Mouse (Mus musculus) limb, embryonic 13.5 days (tissue): Measurements from ENCODE around the gene Npepps. TPM values are rescaled to one million over a fixed set of nuclear protein-coding genes. Genes with fewer than 3 reads are reported as not detected.
"Not testable (repeated sequence)": the region's sequence is repeated elsewhere in the genome, so short reads cannot be mapped to it uniquely, and the experiment has no call there.

Experiments
- ATAC-seq: fragments of 200-750 bp; cut with Nextera tagmentation; 2 replicates; pipeline ENCODE4 v1.8.0; 2017; ENCODE audit warnings: low read depth, moderate number of reproducible peaks, moderate TSS enrichment; ENCODE audit not compliant: low FRiP score
- H3K27ac ChIP-seq: fragments of 300-500 bp; sonication (generic); 2 replicates; pipeline ENCODE4 v1.5.1; 2015; ENCODE audit warnings: inconsistent platforms, mild to moderate bottlenecking, moderate library complexity
- H3K27me3 ChIP-seq: fragments of 300-500 bp; sonication (generic); 2 replicates; pipeline ENCODE4 v1.6.1; 2015; ENCODE audit warnings: mild to moderate bottlenecking, inconsistent platforms
- H3K36me3 ChIP-seq: fragments of 300-500 bp; sonication (generic); 2 replicates; pipeline ENCODE4 v1.6.1; 2015; ENCODE audit warnings: inconsistent platforms, mild to moderate bottlenecking, moderate library complexity
- H3K4me1 ChIP-seq: fragments of 300-500 bp; sonication (generic); 2 replicates; pipeline ENCODE4 v1.6.1; 2015; ENCODE audit warnings: inconsistent platforms
- H3K4me2 ChIP-seq: fragments of 300-500 bp; sonication (generic); replicated peaks from 2 replicates; pipeline ENCODE4 v1.6.1; 2015; ENCODE audit warnings: inconsistent platforms, mild to moderate bottlenecking, moderate library complexity
- H3K4me3 ChIP-seq: fragments of 300-500 bp; sonication (generic); 2 replicates; pipeline ENCODE4 v1.5.1; 2015; ENCODE audit warnings: moderate library complexity, mild to moderate bottlenecking, inconsistent platforms
- H3K9ac ChIP-seq: fragments of 300-500 bp; sonication (generic); 2 replicates; pipeline ENCODE4 v1.6.1; 2015; ENCODE audit warnings: mild to moderate bottlenecking, inconsistent platforms
- H3K9me3 ChIP-seq: fragments of 300-500 bp; sonication (generic); 2 replicates; pipeline ENCODE4 v1.6.1; 2016; ENCODE audit warnings: inconsistent platforms
- WGBS: fragments of 180-500 bp; shearing (Covaris S2); methylation state at CpG from one replicate; pipeline ENCODE4 v1.1.7; 2015; 5-methylcytosine and 5-hydroxymethylcytosine counted together
- polyA plus RNA-seq: library from polyadenylated mRNA; unstranded; fragments of >200 nt; fragmentation: Nextera tagmentation; extraction: Ambion mirVana; gene quantifications from 2 replicates; pipeline ENCODE4 v1.2.1, GENCODE M21; 2015

Gene Npepps
- polyA plus RNA-seq = 90.8 and 96.0 TPM in 2 replicates

DNA sequence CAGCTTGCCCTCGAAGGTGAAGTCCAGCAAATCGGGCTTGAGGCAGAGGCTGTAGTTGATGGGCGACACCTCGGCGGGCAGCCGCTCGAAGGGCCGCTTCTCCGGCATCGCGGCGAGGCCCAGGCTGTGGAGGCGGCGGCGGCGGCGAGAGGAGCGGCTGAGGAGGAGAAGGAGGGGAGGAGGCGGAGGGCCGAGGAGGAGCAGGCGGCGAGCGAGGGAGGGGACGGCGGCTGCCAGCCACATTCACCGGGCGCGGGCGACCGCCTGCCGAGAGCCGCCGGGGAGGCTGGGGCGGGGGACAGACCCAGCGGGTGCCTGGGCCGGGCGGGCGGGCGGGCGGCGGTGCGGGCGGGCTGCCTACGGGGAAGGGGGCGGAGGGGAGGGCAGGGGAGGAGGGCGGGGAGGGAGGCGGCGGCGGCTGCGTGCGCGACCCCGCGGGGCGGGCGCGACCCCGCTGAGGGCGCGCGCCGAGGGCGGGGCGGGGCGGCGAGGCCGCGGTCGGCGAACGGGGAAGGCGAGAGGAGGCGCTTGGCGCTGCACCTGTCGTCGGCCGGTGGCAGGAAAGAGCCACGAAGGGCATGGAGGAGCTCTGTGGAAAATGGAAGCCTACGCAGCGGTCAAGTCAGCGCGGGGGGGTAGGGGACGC lies at the start of gene Npepps:
TSS of gene Npepps (minus strand) at position 423 of the 646 bp plus-strand sequence.
- peaks cover 20% of the 10 kb centered on the region for H3K4me1 ChIP-seq
- peak within 1 kb of the TSS; percentile 98 for H3K9ac ChIP-seq
- no peaks in the 10 kb centered on the region for H3K9me3 ChIP-seq
- H3K36me3 ChIP-seq = no peaks in the 10 kb centered on the region
- ATAC-seq = peak; percentile 68
- peak within 1 kb of the TSS; percentile 89 for H3K27ac ChIP-seq
- under 1% methylated on average over 22 of the region's 83 CpGs for WGBS
- H3K4me3 ChIP-seq = peak within 1 kb of the TSS; percentile 96
- no peaks in the 10 kb centered on the region; the same call in 1 of the 2 replicates for H3K27me3 ChIP-seq
- peak within 1 kb of the TSS; percentile 85 for H3K4me2 ChIP-seq

- Histone ChIP-seq H3K9me3 (no peaks in the 10 kb centered on the region), H3K4me1 (peaks cover 7% of the 10 kb centered on the region; the same call in 1 of the 2 replicates), H3K4me3 (no peak overlapping the region), H3K9ac (no peak overlapping the region), H3K4me2 (no peak overlapping the region), H3K27me3 (no peaks in the 10 kb centered on the region), H3K36me3 (peaks cover 75% of the 10 kb centered on the region), H3K27ac (no peak overlapping the region)
- 0 out of 2 replicates have a peak, but pooled peaks have one; percentile 32 for ATAC-seq
- WGBS = 32% methylated on average over 9 of the region's 9 CpGs
Observed at GRCm38 (mm10) chr11:97328148-97328547, 47.7 kb upstream of the Npepps start.

GRCm38 (mm10) chr11:97325224-97325623 lies 44.8 kb upstream of the Npepps start:
- peaks cover 85% of the 10 kb centered on the region for H3K36me3 ChIP-seq
- H3K9ac ChIP-seq = no peak overlapping the region
- no peaks in the 10 kb centered on the region for H3K4me1 ChIP-seq
- H3K4me3 ChIP-seq = no peak overlapping the region
- no peaks in the 10 kb centered on the region for H3K9me3 ChIP-seq
- ATAC-seq = no peak
- WGBS = 83% methylated on average over 1 of the region's 1 CpGs
- no peak overlapping the region for H3K27ac ChIP-seq
- H3K27me3 ChIP-seq = no peaks in the 10 kb centered on the region
- no peak overlapping the region for H3K4me2 ChIP-seq

DNA sequence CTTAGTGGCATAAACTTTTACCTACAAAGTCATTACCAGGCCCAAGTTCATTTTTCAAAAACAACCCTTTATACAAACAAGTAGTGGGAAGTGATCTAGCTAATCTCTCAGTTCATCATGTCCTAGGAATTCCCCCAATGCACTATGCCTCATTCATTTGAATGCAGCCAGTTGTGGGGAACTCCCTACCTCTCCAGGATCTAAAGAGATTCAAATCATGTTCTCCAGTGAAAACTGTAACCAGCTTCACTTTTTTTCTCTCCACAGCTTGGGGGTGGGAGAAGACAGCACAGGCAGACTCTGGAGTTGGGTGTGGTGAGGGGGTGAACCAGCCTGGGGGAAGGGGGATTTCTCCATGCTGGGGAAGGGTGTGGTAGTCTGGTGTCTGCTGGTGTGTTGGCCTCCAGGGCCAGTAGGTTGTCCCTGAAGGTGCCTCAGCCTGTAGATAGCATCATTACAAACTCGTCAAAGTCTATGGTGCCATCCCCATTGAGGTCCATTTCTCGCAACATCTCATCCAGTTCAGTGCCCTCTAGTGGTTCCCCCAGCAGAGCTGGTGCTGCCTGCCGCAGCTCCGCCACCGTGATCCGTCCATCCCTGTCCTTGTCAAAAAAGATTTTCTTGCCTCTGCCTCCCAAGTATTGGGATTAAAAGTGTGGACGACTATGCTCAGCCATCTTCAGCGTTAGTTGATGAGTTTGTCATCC lies 41.6 kb upstream of the Npepps start:
- ATAC-seq, H3K27me3 ChIP-seq, H3K27ac ChIP-seq, H3K4me2 ChIP-seq, H3K9ac ChIP-seq, H3K9me3 ChIP-seq, H3K4me1 ChIP-seq, H3K4me3 ChIP-seq: not testable (repeated sequence)
- WGBS = 84% methylated on average over 8 of the region's 8 CpGs
- H3K36me3 ChIP-seq = peaks cover 70% of the 10 kb centered on the region

- no peaks in the 10 kb centered on the region for H3K27me3 ChIP-seq
- no peak overlapping the region for H3K4me2 ChIP-seq
- peaks cover 62% of the 10 kb centered on the region for H3K36me3 ChIP-seq
- no peak overlapping the region for H3K9ac ChIP-seq
- no peaks in the 10 kb centered on the region for H3K9me3 ChIP-seq
- no peak overlapping the region for H3K27ac ChIP-seq
- no peak for ATAC-seq
- H3K4me1 ChIP-seq = peaks cover 7% of the 10 kb centered on the region
- H3K4me3 ChIP-seq = no peak overlapping the region
- 93% methylated on average over 8 of the region's 8 CpGs for WGBS
Observed at GRCm38 (mm10) chr11:97321197-97321596, 40.8 kb upstream of the Npepps start.

- H3K27ac ChIP-seq = peak within 1 kb of the TSS; percentile 58
- under 1% methylated on average over 50 of the region's 50 CpGs for WGBS
- H3K4me3 ChIP-seq = peak within 1 kb of the TSS; percentile 59
- ATAC-seq = peak; percentile 95
- H3K27me3 ChIP-seq = no peaks in the 10 kb centered on the region
- H3K4me2 ChIP-seq = peak within 1 kb of the TSS; percentile 65
- no peaks in the 10 kb centered on the region for H3K9me3 ChIP-seq
- peak within 1 kb of the TSS; percentile 70 for H3K9ac ChIP-seq
- H3K4me1 ChIP-seq = peaks cover 17% of the 10 kb centered on the region
- H3K36me3 ChIP-seq = peaks cover 17% of the 10 kb centered on the region
Observed at GRCm38 (mm10) chr11:97315504-97316503, 35.4 kb upstream of the Npepps start, which contains the start of gene Mrpl45. Mrpl45 (plus strand) TSS chr11:97315716.

GRCm38 (mm10) chr11:97314751-97315503 lies 34.5 kb upstream of the Npepps start:
- H3K36me3 ChIP-seq = peaks cover 14% of the 10 kb centered on the region
- H3K4me2 ChIP-seq = peak overlapping the region; percentile 65
- H3K9me3 ChIP-seq = no peaks in the 10 kb centered on the region
- no peaks in the 10 kb centered on the region for H3K27me3 ChIP-seq
- ATAC-seq = no peak
- no peak overlapping the region for H3K27ac ChIP-seq
- H3K4me1 ChIP-seq = peaks cover 23% of the 10 kb centered on the region
- H3K9ac ChIP-seq = no peak overlapping the region
- WGBS = 46% methylated on average over 8 of the region's 8 CpGs
- peak overlapping the region; percentile 59 for H3K4me3 ChIP-seq

GRCm38 (mm10) chr11:97314110-97314509 lies 33.7 kb upstream of the Npepps start:
- 98% methylated on average over 3 of the region's 3 CpGs for WGBS
- no peak overlapping the region for H3K9ac ChIP-seq
- H3K36me3 ChIP-seq = peaks cover 10% of the 10 kb centered on the region
- H3K27ac ChIP-seq = no peak overlapping the region
- no peak overlapping the region for H3K4me2 ChIP-seq
- no peak for ATAC-seq
- H3K27me3 ChIP-seq = no peaks in the 10 kb centered on the region
- H3K4me1 ChIP-seq = peaks cover 30% of the 10 kb centered on the region
- no peaks in the 10 kb centered on the region for H3K9me3 ChIP-seq
- no peak overlapping the region for H3K4me3 ChIP-seq

- not testable (repeated sequence) for H3K27me3 ChIP-seq, H3K4me3 ChIP-seq, H3K9ac ChIP-seq, H3K36me3 ChIP-seq, H3K9me3 ChIP-seq, H3K4me2 ChIP-seq, ATAC-seq, H3K27ac ChIP-seq
- WGBS = 75% methylated on average over 1 of the region's 1 CpGs
- peaks cover 30% of the 10 kb centered on the region for H3K4me1 ChIP-seq
Observed at GRCm38 (mm10) chr11:97312871-97313270, 32.4 kb upstream of the Npepps start.

- WGBS = 5% methylated on average over 18 of the region's 18 CpGs
- Histone ChIP-seq H3K9me3 (no peaks in the 10 kb centered on the region), H3K4me1 (peaks cover 22% of the 10 kb centered on the region), H3K4me2 (peak overlapping the region; percentile 64), H3K9ac (peak overlapping the region; percentile 55), H3K4me3 (peak overlapping the region; percentile 44), H3K27me3 (no peaks in the 10 kb centered on the region), H3K36me3 (no peaks in the 10 kb centered on the region), H3K27ac (peak overlapping the region; percentile 39; the same call in 1 of the 2 replicates)
- ATAC-seq = no peak
Observed at GRCm38 (mm10) chr11:97310895-97311631, 30.6 kb upstream of the Npepps start.
